Mouse (Mus musculus) embryonic facial prominence, embryonic 10.5 days (tissue): ENCODE data around the gene Mark3. TPM values are rescaled to one million over a fixed set of nuclear protein-coding genes. Genes with fewer than 3 reads are reported as not detected.

Experiments
- DNase-seq: peaks from one replicate; pipeline ENCODE4 v3.0.0-alpha.2; 2017; ENCODE audit warnings: low spot score
- H3K27ac ChIP-seq: fragments of 300-500 bp; sonication (generic); replicated peaks from 2 replicates; pipeline ENCODE4 v1.5.1; 2016; ENCODE audit warnings: mild to moderate bottlenecking
- H3K27me3 ChIP-seq: fragments of 300-500 bp; sonication (generic); replicated peaks from 2 replicates; pipeline ENCODE4 v1.6.1; 2016; ENCODE audit warnings: low read depth, mild to moderate bottlenecking; ENCODE audit not compliant: poor library complexity, severe bottlenecking
- H3K36me3 ChIP-seq: fragments of 300-500 bp; sonication (generic); replicated peaks from 2 replicates; pipeline ENCODE4 v1.6.1; 2016; ENCODE audit warnings: mild to moderate bottlenecking, moderate library complexity
- H3K4me1 ChIP-seq: fragments of 300-500 bp; sonication (generic); 2 replicates; pipeline ENCODE4 v1.6.1; 2016
- H3K4me3 ChIP-seq: fragments of 300-500 bp; sonication (generic); 2 replicates; pipeline ENCODE4 v1.5.1; 2016; ENCODE audit warnings: mild to moderate bottlenecking, moderate library complexity
- H3K9me3 ChIP-seq: fragments of 300-500 bp; sonication (generic); 2 replicates; pipeline ENCODE4 v1.6.1; 2016; ENCODE audit warnings: mild to moderate bottlenecking
- WGBS: fragments of 180-500 bp; shearing (Covaris S2); methylation state at CpG from one replicate; pipeline ENCODE4 v1.1.7; 2016; 5-methylcytosine and 5-hydroxymethylcytosine counted together
- polyA plus RNA-seq: library from polyadenylated mRNA; unstranded; fragments of >200 nt; fragmentation: Nextera tagmentation; extraction: Ambion mirVana; gene quantifications from 2 replicates; pipeline ENCODE4 v1.2.1, GENCODE M21; 2016

Mark3 gene
- polyA plus RNA-seq, 1 experiment from 2014 or later = 45.6 TPM

DNA sequence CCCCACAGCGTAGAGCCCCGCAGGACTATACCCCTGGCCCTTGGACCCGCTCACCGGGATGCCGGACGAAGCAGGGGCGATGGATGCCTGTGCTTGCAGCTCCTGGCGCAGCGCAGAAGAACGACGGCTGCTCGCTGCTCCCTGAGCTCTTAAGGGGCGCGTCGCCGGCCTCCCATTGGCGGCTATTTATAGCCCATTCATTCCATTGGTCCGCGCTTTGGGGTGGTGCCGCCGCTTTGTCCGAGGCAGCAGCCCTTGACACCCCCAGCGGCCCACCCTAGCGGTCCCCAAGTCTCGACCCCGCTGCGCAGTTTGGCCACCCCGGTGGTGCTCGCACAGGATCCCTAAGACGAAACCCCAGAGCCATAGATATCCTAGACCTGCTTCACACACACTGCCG, 97.9 kb downstream of the Mark3 start, which contains the start of gene Ckb:
Gene Ckb (minus strand): TSS at position 163 of the 400 bp plus-strand sequence.
- peak; percentile 87 for DNase-seq
- H3K27me3 ChIP-seq = peaks cover 77% of the 10 kb centered on the region
- H3K4me1 ChIP-seq = peaks cover 62% of the 10 kb centered on the region
- H3K4me3 ChIP-seq = peak within 1 kb of the TSS; percentile 79
- WGBS = under 1% methylated on average over 31 of the region's 31 CpGs
- peaks cover 20% of the 10 kb centered on the region for H3K36me3 ChIP-seq
- no peaks in the 10 kb centered on the region for H3K9me3 ChIP-seq
- H3K27ac ChIP-seq = peak within 1 kb of the TSS; percentile 89

- peaks cover 64% of the 10 kb centered on the region for H3K4me1 ChIP-seq
- H3K9me3 ChIP-seq = no peaks in the 10 kb centered on the region
- H3K27ac ChIP-seq = peak overlapping the region; percentile 89
- H3K4me3 ChIP-seq = peak overlapping the region; percentile 79
- peaks cover 77% of the 10 kb centered on the region for H3K27me3 ChIP-seq
- 9% methylated on average over 12 of the region's 12 CpGs for WGBS
- no peak for DNase-seq
- H3K36me3 ChIP-seq = peaks cover 20% of the 10 kb centered on the region
These were observed 98.3 kb downstream of the Mark3 start for GRCm38 (mm10) chr12:111672581-111672980.

DNA sequence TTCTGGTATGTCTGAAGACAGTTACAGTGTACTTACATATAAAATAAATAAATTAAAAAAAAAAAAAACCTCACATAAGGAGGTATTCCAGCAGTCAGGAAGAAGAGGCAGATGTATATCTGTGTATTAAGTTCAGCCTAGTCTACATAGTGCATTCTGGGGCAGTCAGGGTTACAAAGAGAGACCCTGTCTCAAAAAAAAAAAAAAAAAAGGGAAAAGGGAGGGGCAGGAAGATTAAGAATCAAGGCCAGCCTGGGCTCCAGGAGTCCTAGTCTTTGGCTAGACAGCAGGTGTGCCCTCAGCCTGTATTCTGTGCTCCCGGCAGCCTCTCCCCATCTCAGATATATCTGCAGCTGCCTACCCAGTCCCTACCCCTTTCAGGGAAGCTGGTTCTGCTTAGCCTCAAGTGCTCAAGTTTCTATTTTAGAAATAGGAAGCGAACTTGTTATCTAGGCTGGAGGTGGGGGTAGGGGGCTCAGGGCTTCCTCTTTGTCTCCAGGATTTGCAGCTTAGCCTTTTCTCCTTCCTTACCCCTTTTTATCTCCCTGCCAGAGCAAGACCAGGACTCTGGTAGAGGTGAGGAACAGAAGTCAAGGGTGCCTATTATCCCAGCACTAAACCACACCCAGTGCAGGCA, 100.6 kb downstream of the Mark3 start:
- Histone ChIP-seq H3K27me3 (peaks cover 64% of the 10 kb centered on the region), H3K36me3 (peaks cover 14% of the 10 kb centered on the region), H3K4me1 (peaks cover 62% of the 10 kb centered on the region), H3K4me3 (no peak overlapping the region), H3K27ac (no peak overlapping the region), H3K9me3 (no peaks in the 10 kb centered on the region)
- WGBS = 75% methylated on average over 2 of the region's 2 CpGs
- DNase-seq = no peak

DNA sequence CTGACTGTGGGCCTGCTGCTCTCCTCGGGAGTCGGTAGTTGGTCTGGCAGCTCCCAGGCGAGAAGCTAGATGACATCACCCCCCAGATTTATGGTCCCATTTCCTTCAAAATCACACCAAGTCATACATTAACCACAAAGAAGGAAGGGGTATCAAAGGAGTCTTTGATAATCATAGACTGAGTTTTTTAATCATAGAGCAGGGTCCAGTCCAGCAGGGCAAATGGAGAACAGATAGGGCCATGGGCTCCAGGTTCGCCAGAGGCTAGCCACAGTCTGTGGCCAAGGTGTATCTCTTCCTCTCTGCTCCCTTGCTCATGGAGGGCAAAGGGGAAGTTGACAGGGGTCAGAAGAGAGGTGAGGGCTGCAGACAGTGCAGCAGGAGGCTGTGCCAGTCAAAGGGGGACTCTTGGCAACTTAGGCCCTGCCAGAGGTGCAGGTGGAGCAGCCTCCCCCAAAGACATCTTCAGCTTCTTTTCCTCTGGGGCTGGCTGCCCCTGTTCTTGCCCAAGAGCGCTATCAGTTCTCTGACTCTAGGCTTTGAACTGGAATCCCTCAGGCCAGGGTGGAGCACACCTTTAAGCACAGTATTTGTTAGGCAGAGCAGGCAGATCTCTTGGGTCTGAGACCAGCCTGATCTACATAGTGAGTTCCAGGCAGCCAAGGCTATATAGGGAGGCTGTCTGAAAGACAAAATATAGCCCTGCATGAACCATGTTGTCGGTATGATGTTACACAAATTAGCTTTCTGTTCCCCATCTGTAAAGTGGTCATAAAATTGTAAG, 101.7 kb downstream of the Mark3 start:
- Histone ChIP-seq H3K9me3 (no peaks in the 10 kb centered on the region), H3K27me3 (peaks cover 54% of the 10 kb centered on the region), H3K36me3 (peaks cover 14% of the 10 kb centered on the region), H3K4me1 (peaks cover 54% of the 10 kb centered on the region), H3K4me3 (no peak overlapping the region), H3K27ac (no peak overlapping the region)
- no peak for DNase-seq
- 81% methylated on average over 6 of the region's 6 CpGs for WGBS

- H3K27me3 ChIP-seq = peaks cover 40% of the 10 kb centered on the region
- peak overlapping the region; percentile 76 for H3K4me3 ChIP-seq
- peak overlapping the region; percentile 93 for H3K27ac ChIP-seq
- peaks cover 45% of the 10 kb centered on the region for H3K4me1 ChIP-seq
- H3K36me3 ChIP-seq = peaks cover 27% of the 10 kb centered on the region
- H3K9me3 ChIP-seq = no peaks in the 10 kb centered on the region
- DNase-seq = no peak
- 16% methylated on average over 5 of the region's 5 CpGs for WGBS
These were observed 103.1 kb downstream of the Mark3 start for GRCm38 (mm10) chr12:111677421-111677820.

DNA sequence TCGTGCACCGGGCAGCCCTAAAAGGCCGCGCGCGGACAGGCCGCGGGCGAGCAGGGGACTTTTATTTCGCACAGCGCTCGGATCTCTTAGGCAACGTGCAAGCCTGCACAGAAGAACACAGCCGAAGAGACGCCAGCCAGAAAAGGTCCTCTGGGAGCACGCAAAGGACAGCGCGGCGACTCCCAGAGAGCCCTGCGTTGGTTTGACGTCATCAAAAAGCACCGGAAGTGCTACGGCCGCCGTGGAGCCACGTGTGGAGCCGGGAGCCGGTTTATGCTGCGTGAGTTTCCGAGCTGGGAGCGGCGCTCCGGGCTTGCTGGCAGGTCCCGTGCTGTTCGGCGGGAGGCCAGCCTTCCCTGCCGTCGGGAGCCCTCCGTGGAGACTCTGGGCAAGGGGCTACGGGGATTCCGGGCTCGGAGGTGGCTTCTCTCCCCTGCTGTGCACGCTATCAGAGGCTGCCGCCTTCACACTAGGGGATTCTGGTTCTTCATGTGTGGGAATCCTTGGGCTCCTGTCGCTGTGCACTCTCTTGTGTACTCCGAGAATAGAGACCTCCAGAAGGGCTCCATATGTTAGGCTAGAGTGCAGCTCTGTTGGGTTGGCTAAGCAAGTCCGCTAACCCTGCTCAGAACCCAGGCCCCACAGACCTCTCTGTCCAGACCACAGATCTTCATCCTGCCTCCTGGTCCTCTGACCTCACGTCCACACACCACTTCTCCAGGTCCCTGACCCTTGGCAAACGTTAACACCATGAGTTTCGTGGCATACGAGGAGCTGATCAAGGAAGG, 103.8 kb downstream of the Mark3 start, which contains the start of gene Trmt61a:
Gene Trmt61a (plus strand): TSS at position 224 of the 788 bp plus-strand sequence.
- Histone ChIP-seq H3K4me3 (peak within 1 kb of the TSS; percentile 76), H3K9me3 (no peaks in the 10 kb centered on the region), H3K27me3 (peaks cover 33% of the 10 kb centered on the region), H3K27ac (peak within 1 kb of the TSS; percentile 93), H3K4me1 (peaks cover 43% of the 10 kb centered on the region), H3K36me3 (peaks cover 34% of the 10 kb centered on the region)
- under 1% methylated on average over 51 of the region's 51 CpGs for WGBS
- DNase-seq = peak; percentile 93

- H3K4me1 ChIP-seq = peaks cover 43% of the 10 kb centered on the region
- 7% methylated on average over 13 of the region's 13 CpGs for whole genome bisulfite sequencing
- H3K27ac ChIP-seq = peak overlapping the region; percentile 93
- H3K9me3 ChIP-seq = no peaks in the 10 kb centered on the region
- H3K4me3 ChIP-seq = peak overlapping the region; percentile 76
- peaks cover 28% of the 10 kb centered on the region for H3K27me3 ChIP-seq
- peaks cover 39% of the 10 kb centered on the region for H3K36me3 ChIP-seq
- DNase-seq = no peak
These were observed 104.3 kb downstream of the Mark3 start for GRCm38 (mm10) chr12:111678670-111678933.

DNA sequence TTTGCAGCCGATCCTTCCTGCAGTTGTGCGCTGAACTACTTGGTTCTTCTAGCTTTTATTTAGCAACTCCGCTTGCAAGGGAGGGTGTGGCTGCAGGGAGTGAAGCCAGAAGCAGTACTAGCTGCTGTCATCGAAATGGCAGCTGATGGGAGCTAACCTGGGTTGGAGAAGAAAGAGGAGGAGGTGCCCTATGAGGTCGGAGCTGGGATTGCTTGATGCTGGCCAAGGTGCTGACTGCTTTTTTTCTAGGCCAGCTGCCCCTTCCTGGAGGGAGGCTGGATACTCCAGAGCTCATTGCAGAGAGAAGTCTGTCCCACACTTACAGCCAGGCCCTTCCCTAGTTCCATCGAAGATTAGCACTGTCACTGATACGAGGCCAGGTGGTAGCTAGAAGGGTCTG, 104.7 kb downstream of the Mark3 start:
- Histone ChIP-seq H3K4me1 (peaks cover 40% of the 10 kb centered on the region), H3K27me3 (peaks cover 24% of the 10 kb centered on the region), H3K36me3 (peaks cover 43% of the 10 kb centered on the region), H3K4me3 (peak overlapping the region; percentile 76), H3K27ac (0 out of 2 replicates have a peak overlapping the region, but pooled peaks have one; percentile 93), H3K9me3 (no peaks in the 10 kb centered on the region)
- 60% methylated on average over 7 of the region's 7 CpGs for WGBS
- DNase-seq = no peak

- H3K36me3 ChIP-seq = peaks cover 47% of the 10 kb centered on the region
- no peak overlapping the region for H3K27ac ChIP-seq
- H3K4me3 ChIP-seq = no peak overlapping the region
- peaks cover 9% of the 10 kb centered on the region for H3K27me3 ChIP-seq
- DNase-seq = no peak
- WGBS = 92% methylated on average over 13 of the region's 13 CpGs
- H3K4me1 ChIP-seq = peaks cover 38% of the 10 kb centered on the region
- no peaks in the 10 kb centered on the region for H3K9me3 ChIP-seq
These were observed 106.3 kb downstream of the Mark3 start for GRCm38 (mm10) chr12:111680661-111681060.

DNA sequence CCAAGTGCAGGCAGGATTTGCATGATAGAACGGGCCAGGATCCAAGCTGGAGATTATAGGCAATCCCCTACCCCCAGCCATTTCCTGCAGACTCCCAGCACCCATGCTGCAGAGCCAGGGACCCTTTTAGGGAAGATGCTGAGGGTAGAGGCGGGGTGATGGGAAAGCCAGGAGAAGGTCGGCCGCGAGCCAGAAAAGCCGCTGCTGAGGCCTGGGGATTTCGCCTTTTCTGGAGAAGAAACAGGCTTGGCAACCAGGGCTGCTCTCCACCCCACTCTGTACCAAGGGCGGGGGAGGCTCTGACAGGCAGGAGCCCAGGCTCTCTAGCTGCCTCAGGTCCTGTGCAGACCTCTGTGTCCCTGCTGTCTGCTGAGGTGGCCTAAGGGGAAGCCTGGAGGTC, 107.0 kb downstream of the Mark3 start:
- Histone ChIP-seq H3K4me1 (peaks cover 38% of the 10 kb centered on the region), H3K9me3 (no peaks in the 10 kb centered on the region), H3K27me3 (peaks cover 2% of the 10 kb centered on the region; the same call in 1 of the 2 replicates), H3K4me3 (no peak overlapping the region), H3K36me3 (peaks cover 47% of the 10 kb centered on the region), H3K27ac (no peak overlapping the region)
- no peak for DNase-seq
- 83% methylated on average over 8 of the region's 8 CpGs for WGBS

GRCm38 (mm10) chr12:111682003-111682402, 107.7 kb downstream of the Mark3 start:
- WGBS = 83% methylated on average over 5 of the region's 5 CpGs

GRCm38 (mm10) chr12:111682806-111683205, 108.5 kb downstream of the Mark3 start:
- Histone ChIP-seq H3K4me1 (peaks cover 34% of the 10 kb centered on the region), H3K4me3 (no peak overlapping the region), H3K27ac (no peak overlapping the region), H3K36me3 (peaks cover 47% of the 10 kb centered on the region), H3K9me3 (no peaks in the 10 kb centered on the region), H3K27me3 (no peaks in the 10 kb centered on the region)
- 72% methylated on average over 5 of the region's 5 CpGs for WGBS
- no peak for DNase-seq

More at GRCm38 (mm10) chr12:111682003-111682402, 107.7 kb downstream of the Mark3 start:
- Histone ChIP-seq H3K4me1 (peaks cover 35% of the 10 kb centered on the region), H3K36me3 (peaks cover 47% of the 10 kb centered on the region), H3K27me3 (no peaks in the 10 kb centered on the region), H3K27ac (no peak overlapping the region), H3K4me3 (no peak overlapping the region), H3K9me3 (no peaks in the 10 kb centered on the region)
- DNase-seq = no peak
